Mouse (Mus musculus) intestine, embryonic 15.5 days (tissue): ENCODE results near the gene Gm29735. TPM values are rescaled to one million over a fixed set of nuclear protein-coding genes. Genes with fewer than 3 reads are reported as not detected.

Experiments
- polyA plus RNA-seq: library from polyadenylated mRNA; unstranded; fragments of >200 nt; fragmentation: Nextera tagmentation; extraction: Ambion mirVana; gene quantifications from 2 replicates; pipeline ENCODE4 v1.2.1, GENCODE M21; 2015

Gm29735 gene
- polyA plus RNA-seq, 1 experiment from 2014 or later: not detected

Other genes with a start within 250 kb of the Gm29735 start
- gene Tollip, start 238.6 kb downstream of the Gm29735 start, polyA plus RNA-seq: 43.9 and 46.2 TPM in 2 replicates
- gene Brsk2, start 207.4 kb downstream of the Gm29735 start, polyA plus RNA-seq: 1.3 and 1.8 TPM in 2 replicates
- 57.8 and 61.8 TPM in 2 replicates for gene Mob2, start 96.0 kb downstream of the Gm29735 start, polyA plus RNA-seq
- gene Dusp8, start 61.3 kb downstream of the Gm29735 start, polyA plus RNA-seq: 6.6 TPM in 2 replicates
- not detected in 2 replicates for gene Gm45618, start 36.4 kb downstream of the Gm29735 start, polyA plus RNA-seq
- not detected in 2 replicates for gene Gm39115, start 21.1 kb downstream of the Gm29735 start, polyA plus RNA-seq
- gene Gm45337, start 12.5 kb downstream of the Gm29735 start, polyA plus RNA-seq: not detected in 2 replicates
- not detected in 2 replicates for gene Gm4553, start 8.6 kb upstream of the Gm29735 start, polyA plus RNA-seq
- gene Krtap5-2, start 18.9 kb upstream of the Gm29735 start, polyA plus RNA-seq: not detected in 2 replicates
- gene Gm10153, start 33.3 kb upstream of the Gm29735 start, polyA plus RNA-seq: not detected in 2 replicates
- gene Krtap5-3, start 44.3 kb upstream of the Gm29735 start, polyA plus RNA-seq: not detected in 2 replicates
- gene Gm7579, start 54.7 kb upstream of the Gm29735 start, polyA plus RNA-seq: not detected in 2 replicates
- not detected in 2 replicates for gene Krtap5-5, start 72.9 kb upstream of the Gm29735 start, polyA plus RNA-seq
- not detected in 2 replicates for gene Gm40460, start 84.0 kb upstream of the Gm29735 start, polyA plus RNA-seq
- not detected in 2 replicates for gene Gm2431, start 101.2 kb upstream of the Gm29735 start, polyA plus RNA-seq
- gene Gm4559, start 117.2 kb upstream of the Gm29735 start, polyA plus RNA-seq: not detected in 2 replicates
- gene Krtap5-1, start 140.0 kb upstream of the Gm29735 start, polyA plus RNA-seq: not detected in 2 replicates
- not detected in 2 replicates for gene Krtap5-4, start 146.4 kb upstream of the Gm29735 start, polyA plus RNA-seq
- 1.9 and 2.0 TPM in 2 replicates for gene Ifitm10, start 216.6 kb upstream of the Gm29735 start, polyA plus RNA-seq
- 1.2 and 1.9 TPM in 2 replicates for gene Gm49369, start 225.6 kb upstream of the Gm29735 start, polyA plus RNA-seq
- 282 and 329 TPM in 2 replicates for gene Ctsd, start 230.9 kb upstream of the Gm29735 start, polyA plus RNA-seq